Mouse (Mus musculus) bone marrow, adult 2 months (tissue): ENCODE results near the gene Smco3.

Experiments used
- CTCF ChIP-seq: fragments of 200-500 bp; IDR thresholded peaks from 2 replicates; pipeline ENCODE4 v1.5.1; 2011; ENCODE audit warnings: low read length, control low read depth; ENCODE audit not compliant: control insufficient read depth, insufficient read depth
- POLR2A ChIP-seq: fragments of 200-500 bp; IDR thresholded peaks from 2 replicates; pipeline ENCODE4 v1.6.1; 2011; ENCODE audit warnings: low read depth, mild to moderate bottlenecking, control low read depth, low read length, borderline replicate concordance; ENCODE audit not compliant: control insufficient read depth

- TF ChIP-seq CTCF (no peak), POLR2A (no peak)
Measured at GRCm38 (mm10) chr6:136789391-136789971, 45.8 kb downstream of the Smco3 start.
